Mouse (Mus musculus): ENCODE results near the gene Gpr183.

DNA sequence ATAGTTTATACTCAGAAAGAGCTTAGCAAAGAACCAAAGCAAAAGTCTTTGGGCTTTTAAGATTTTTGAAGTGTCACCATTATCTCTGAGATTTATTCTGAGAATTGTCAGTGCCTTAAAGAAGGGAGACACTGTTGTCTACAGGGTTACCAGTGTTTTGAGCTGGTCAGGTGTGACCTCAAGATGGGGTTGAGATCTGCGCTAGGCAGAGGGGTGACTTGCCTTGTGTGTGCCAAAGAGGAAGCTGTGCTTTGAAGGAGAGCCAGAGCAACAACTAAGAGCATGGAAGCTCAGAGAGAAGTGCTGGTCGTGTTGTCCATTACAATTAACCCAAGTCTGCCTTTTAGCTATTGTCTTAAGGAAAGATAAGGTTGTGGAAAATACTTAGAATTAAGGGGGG lies 4.5 kb downstream of the Gpr183 start:
- TF ChIP-seq CTCF (IDR thresholded peaks at IDR 0.05; ENCODE audit: low read depth) (no peak), EP300 (IDR thresholded peaks at IDR 0.05; ENCODE audit: low read depth) (no peak)
